Mouse (Mus musculus) liver, embryonic 14.5 days (tissue): Measurements from ENCODE around the gene Cdhr2. TPM values are rescaled to one million over a fixed set of nuclear protein-coding genes. Genes with fewer than 3 reads are reported as not detected.

Source experiments
- ATAC-seq: fragments of 200-750 bp; cut with Nextera tagmentation; 2 replicates; pipeline ENCODE4 v1.8.0; 2017; ENCODE audit warnings: moderate number of reproducible peaks, mild to moderate bottlenecking, moderate library complexity; ENCODE audit not compliant: insufficient read depth
- DNase-seq, 3 experiments: peaks; one replicate each; pipeline ENCODE4 v3.0.0-alpha.2; 2012 to 2013; ENCODE audit warnings: low read depth in 3 of 3, low spot score in 3 of 3
- H3K27ac ChIP-seq: fragments of 300-500 bp; sonication (generic); 2 replicates; pipeline ENCODE4 v1.5.1; 2014; ENCODE audit warnings: moderate library complexity, mild to moderate bottlenecking, control low read depth, inconsistent platforms
- H3K27me3 ChIP-seq: fragments of 300-500 bp; sonication (generic); 2 replicates; pipeline ENCODE4 v1.6.1; 2014; ENCODE audit warnings: mild to moderate bottlenecking, low read length, moderate library complexity; ENCODE audit not compliant: control insufficient read depth, insufficient read depth
- H3K36me3 ChIP-seq: fragments of 300-500 bp; sonication (generic); replicated peaks from 2 replicates; pipeline ENCODE4 v1.6.1; 2014; ENCODE audit warnings: low read depth; ENCODE audit not compliant: control insufficient read depth, insufficient read depth
- H3K4me1 ChIP-seq, 2 experiments: fragments of 200-500 bp in 1 of 2; fragments of 300-500 bp in 1 of 2; sonication (generic) in 1 of 2; replicated peaks; 2 replicates each; pipeline ENCODE4 v1.6.1; 2012 to 2014; ENCODE audit warnings: antibody characterized with exemption in 1 of 2, inconsistent platforms in 1 of 2, low read length in 1 of 2; ENCODE audit not compliant: control insufficient read depth in 2 of 2, insufficient read depth in 2 of 2
- H3K4me2 ChIP-seq: fragments of 300-500 bp; sonication (generic); 2 replicates; pipeline ENCODE4 v1.6.1; 2014; ENCODE audit warnings: low read depth, mild to moderate bottlenecking, control low read depth, moderate library complexity
- H3K4me3 ChIP-seq, 2 experiments: fragments of 200-500 bp in 1 of 2; fragments of 300-500 bp in 1 of 2; sonication (generic) in 1 of 2; 2 replicates each; pipeline ENCODE4 v1.5.1; 2012 to 2014; ENCODE audit warnings: low read depth in 2 of 2, low read length in 2 of 2, mild to moderate bottlenecking in 2 of 2, control low read depth in 1 of 2, inconsistent platforms in 1 of 2, moderate library complexity in 1 of 2; ENCODE audit not compliant: insufficient read depth in 1 of 2
- H3K9ac ChIP-seq: fragments of 300-500 bp; sonication (generic); replicated peaks from 2 replicates; pipeline ENCODE4 v1.6.1; 2014; ENCODE audit warnings: mild to moderate bottlenecking, control low read depth, moderate library complexity
- H3K9me3 ChIP-seq: fragments of 300-500 bp; sonication (generic); 2 replicates; pipeline ENCODE4 v1.6.1; 2016; ENCODE audit warnings: low read length, mixed read lengths; ENCODE audit not compliant: control insufficient read depth
- CTCF ChIP-seq: IDR thresholded peaks from 2 replicates; pipeline ENCODE4 v1.5.1; 2016; ENCODE audit warnings: antibody characterized with exemption, low read depth, control low read depth
- EP300 ChIP-seq: IDR thresholded peaks from 2 replicates; pipeline ENCODE4 v1.6.1; 2016; ENCODE audit warnings: antibody characterized with exemption, low read depth
- WGBS: fragments of 180-500 bp; shearing (Covaris S2); extraction: QIAGEN DNeasy Blood & Tissue Kit; methylation state at CpG from one replicate; pipeline ENCODE4 v1.1.7; 2014; ENCODE audit not compliant: insufficient replicate concordance; 5-methylcytosine and 5-hydroxymethylcytosine counted together
- polyA plus RNA-seq, 2 experiments: library from polyadenylated mRNA; depleted of rRNA in 1 of 2; stranded (reverse) in 1 of 2; unstranded in 1 of 2; fragments of >200 nt; fragmentation: Nextera tagmentation in 1 of 2; extraction: Ambion mirVana in 1 of 2; gene quantifications; 2 replicates each; pipeline versions ENCODE4 v1.2.1 to v1.2.3; 2012 to 2014

Gene Cdhr2
- polyA plus RNA-seq, 2 experiments, result 6.6 to 8.6 TPM

GRCm38 (mm10) chr13:54765281-54766191 lies 64.3 kb downstream of the Cdhr2 start:
- 3% methylated on average over 44 of the region's 44 CpGs for WGBS
- peaks cover 24% of the 10 kb centered on the region for H3K27me3 ChIP-seq
- no peak overlapping the region for H3K27ac ChIP-seq
- H3K36me3 ChIP-seq, result no peaks in the 10 kb centered on the region
- no peaks in the 10 kb centered on the region for H3K4me1 ChIP-seq
- no peak overlapping the region for H3K4me3 ChIP-seq
- no peaks in the 10 kb centered on the region for H3K9me3 ChIP-seq
- DNase-seq (no peak), ATAC-seq (no peak)
- TF ChIP-seq EP300, result no peak
- no peak for TF ChIP-seq CTCF
- H3K9ac ChIP-seq, result no peak overlapping the region
- peak overlapping the region; percentile 15; the same call in 1 of the 2 replicates for H3K4me2 ChIP-seq

DNA sequence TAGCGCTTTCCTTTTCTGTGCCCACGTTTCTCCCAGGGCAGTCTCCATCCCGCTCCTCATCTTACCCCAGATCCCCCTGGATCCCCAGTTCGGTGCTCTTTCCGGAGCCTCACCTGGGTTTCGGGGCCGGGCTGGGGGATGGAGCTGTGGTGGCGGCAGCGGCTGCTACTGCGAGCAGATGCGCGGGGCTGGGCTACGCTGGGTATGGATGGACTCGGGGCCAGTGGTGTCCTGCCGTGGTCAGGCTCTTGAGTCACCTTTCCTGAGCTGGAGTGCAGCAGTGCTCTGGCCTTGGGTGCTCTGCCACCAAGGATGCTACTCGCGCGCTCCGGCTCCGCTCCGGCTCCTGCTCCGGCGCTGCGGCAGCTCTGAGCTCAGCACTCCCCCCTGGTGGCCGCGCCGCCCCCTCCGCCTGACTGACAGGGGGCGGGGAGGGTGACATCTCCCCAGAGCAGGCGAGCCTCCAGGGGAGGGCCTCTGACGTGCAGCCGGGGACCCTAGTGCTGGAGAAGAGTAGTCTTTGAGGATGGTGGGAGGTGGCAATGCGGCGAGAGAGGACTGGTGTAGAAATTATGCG lies 65.0 kb downstream of the Cdhr2 start, which contains the start of gene Sncb:
Gene Sncb, minus strand, starts transcription at position 404 of the 577 bp plus-strand sequence.
- ATAC-seq (no peak), DNase-seq (no peak)
- H3K9me3 ChIP-seq, result no peaks in the 10 kb centered on the region
- no peaks in the 10 kb centered on the region for H3K4me1 ChIP-seq
- TF ChIP-seq CTCF (peak; percentile 58), EP300 (no peak)
- H3K27me3 ChIP-seq, result peaks cover 24% of the 10 kb centered on the region
- H3K4me2 ChIP-seq, result peak within 1 kb of the TSS; percentile 15; the same call in 1 of the 2 replicates
- H3K27ac ChIP-seq, result no peak within 1 kb of the TSS
- H3K36me3 ChIP-seq, result no peaks in the 10 kb centered on the region
- WGBS, result 2% methylated on average over 35 of the region's 35 CpGs
- H3K9ac ChIP-seq, result no peak within 1 kb of the TSS
- H3K4me3 ChIP-seq, result no peak within 1 kb of the TSS

DNA sequence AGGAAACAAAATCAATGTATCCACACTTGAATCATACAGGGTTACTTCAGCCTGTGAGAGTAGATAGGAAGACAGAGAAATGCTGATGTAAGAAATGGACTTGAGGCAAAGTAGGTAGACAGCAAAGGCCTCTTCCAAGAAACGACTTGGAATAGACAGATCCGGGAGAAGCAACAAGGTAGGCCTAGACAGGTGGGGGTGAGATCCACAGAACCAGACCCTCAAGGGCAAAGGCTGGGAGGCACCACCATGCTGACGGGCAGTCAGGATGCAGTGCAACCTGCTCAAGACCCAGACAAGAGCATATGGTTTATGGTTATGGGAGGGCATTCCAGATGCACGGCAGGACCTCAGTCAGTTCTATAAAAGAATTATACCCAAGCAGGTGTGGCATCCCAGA lies 65.8 kb downstream of the Cdhr2 start:
- Histone ChIP-seq H3K4me1 (no peaks in the 10 kb centered on the region), H3K27me3 (peaks cover 24% of the 10 kb centered on the region), H3K36me3 (no peaks in the 10 kb centered on the region), H3K4me2 (no peak overlapping the region), H3K9me3 (no peaks in the 10 kb centered on the region), H3K4me3 (no peak overlapping the region), H3K27ac (no peak overlapping the region), H3K9ac (no peak overlapping the region)
- 64% methylated on average over 4 of the region's 4 CpGs for WGBS
- no peak for ATAC-seq
- DNase-seq, result no peak
- TF ChIP-seq CTCF (no peak), EP300 (no peak)

DNA sequence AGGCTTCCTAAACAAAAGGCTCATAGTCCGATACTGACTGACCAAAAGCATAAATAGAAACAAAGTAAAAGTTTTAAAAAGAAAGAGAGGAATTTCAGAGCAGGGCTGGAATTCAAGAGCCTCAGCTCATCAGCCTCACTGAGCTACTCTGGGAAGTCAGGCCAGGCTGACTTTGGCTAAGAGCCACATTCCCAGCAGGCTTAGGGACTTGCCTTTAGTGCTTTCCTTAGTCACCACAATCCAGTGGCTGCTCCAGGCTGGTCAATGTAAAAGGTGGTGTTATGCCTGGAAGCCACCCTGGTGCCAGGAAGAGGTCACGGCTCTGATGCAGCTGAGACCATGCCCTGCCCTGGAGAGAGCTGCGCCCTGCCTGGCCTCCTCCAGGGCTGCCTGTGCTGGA lies 79.3 kb downstream of the Cdhr2 start:
- H3K27ac ChIP-seq, result no peak overlapping the region
- no peaks in the 10 kb centered on the region for H3K27me3 ChIP-seq
- no peaks in the 10 kb centered on the region for H3K9me3 ChIP-seq
- H3K4me3 ChIP-seq, result no peak overlapping the region
- H3K4me1 ChIP-seq, result no peaks in the 10 kb centered on the region
- H3K4me2 ChIP-seq, result no peak overlapping the region
- no peak overlapping the region for H3K9ac ChIP-seq
- 77% methylated on average over 3 of the region's 3 CpGs for WGBS
- TF ChIP-seq CTCF (no peak), EP300 (no peak)
- DNase-seq (no peak), ATAC-seq (no peak)
- H3K36me3 ChIP-seq, result no peaks in the 10 kb centered on the region

DNA sequence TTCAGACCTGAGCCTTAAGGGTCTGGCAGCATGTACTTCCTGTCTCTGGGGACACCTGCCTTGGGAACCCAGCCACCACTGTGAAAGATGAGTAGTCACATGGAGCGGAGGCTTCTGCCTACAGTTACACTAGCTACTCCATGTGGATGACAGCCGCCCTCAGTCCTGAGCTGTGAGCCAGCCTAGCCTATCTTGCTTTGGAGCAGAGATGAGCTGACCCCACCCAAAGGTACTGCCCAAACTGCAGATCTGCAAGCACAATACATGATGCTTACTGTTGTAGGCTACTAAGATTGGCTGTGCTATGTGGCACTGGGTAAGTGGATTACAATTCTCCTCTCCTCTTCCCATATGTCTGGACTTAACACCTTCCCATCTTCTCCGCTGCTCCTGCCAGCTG lies 79.8 kb downstream of the Cdhr2 start:
- TF ChIP-seq EP300 (no peak), CTCF (no peak)
- H3K9ac ChIP-seq, result no peak overlapping the region
- no peaks in the 10 kb centered on the region for H3K9me3 ChIP-seq
- H3K4me1 ChIP-seq, result no peaks in the 10 kb centered on the region
- H3K27me3 ChIP-seq, result no peaks in the 10 kb centered on the region
- WGBS, result 65% methylated on average over 3 of the region's 3 CpGs
- no peak for ATAC-seq
- no peak overlapping the region for H3K27ac ChIP-seq
- no peak for DNase-seq
- no peak overlapping the region for H3K4me3 ChIP-seq
- H3K36me3 ChIP-seq, result no peaks in the 10 kb centered on the region
- H3K4me2 ChIP-seq, result no peak overlapping the region
